Mouse (Mus musculus) CH12.LX (cell line): ENCODE results near the gene Ccdc63.

Experiments used
- BHLHE40 ChIP-seq: IDR thresholded peaks from 2 replicates; pipeline ENCODE4 v1.6.1; 2011; ENCODE audit warnings: mild to moderate bottlenecking, low read depth, low read length, improper control_type of control experiment
- CTCF ChIP-seq, 2 experiments: IDR thresholded peaks in 1 of 2; conservative IDR thresholded peaks in 1 of 2; 2 replicates each; pipeline ENCODE4 v1.5.1; 2011 to 2012; ENCODE audit warnings: low read depth in 2 of 2, low read length in 2 of 2, improper control_type of control experiment in 1 of 2, inconsistent platforms in 1 of 2, mild to moderate bottlenecking in 1 of 2, moderate library complexity in 1 of 2
- EP300 ChIP-seq: IDR thresholded peaks from 2 replicates; pipeline ENCODE4 v1.6.1; 2011; ENCODE audit warnings: low read length, improper control_type of control experiment
- ETS1 ChIP-seq: conservative IDR thresholded peaks from 2 replicates; pipeline ENCODE4 v1.6.1; 2012; ENCODE audit warnings: low read depth, mild to moderate bottlenecking, inconsistent platforms, low read length, improper control_type of control experiment, moderate library complexity
- HCFC1 ChIP-seq: IDR thresholded peaks from 2 replicates; pipeline ENCODE4 v1.6.1; 2012; ENCODE audit warnings: low read depth, mild to moderate bottlenecking, inconsistent platforms, low read length, improper control_type of control experiment
- KAT2A ChIP-seq: IDR thresholded peaks from 2 replicates; pipeline ENCODE4 v1.6.1; 2012; ENCODE audit warnings: low read length, improper control_type of control experiment, inconsistent platforms; ENCODE audit not compliant: insufficient replicate concordance
- MAZ ChIP-seq: IDR thresholded peaks from 2 replicates; pipeline ENCODE4 v1.6.1; 2012; ENCODE audit warnings: low read depth, mild to moderate bottlenecking, inconsistent platforms, low read length, improper control_type of control experiment, moderate library complexity
- MEF2A ChIP-seq: IDR thresholded peaks from 2 replicates; pipeline ENCODE4 v1.6.1; 2014; ENCODE audit warnings: low read depth, mild to moderate bottlenecking, inconsistent platforms, low read length, improper control_type of control experiment, borderline replicate concordance
- POLR2A ChIP-seq: IDR thresholded peaks from 2 replicates; pipeline ENCODE4 v1.6.1; 2011; ENCODE audit warnings: low read depth, mild to moderate bottlenecking, improper control_type of control experiment, low read length
- RAD21 ChIP-seq: IDR thresholded peaks from 2 replicates; pipeline ENCODE4 v1.6.1; 2011; ENCODE audit warnings: low read depth, mild to moderate bottlenecking, low read length, improper control_type of control experiment, moderate library complexity
- SMC3 ChIP-seq: IDR thresholded peaks from 2 replicates; pipeline ENCODE4 v1.6.1; 2011; ENCODE audit warnings: low read depth, low read length, improper control_type of control experiment
- ZKSCAN1 ChIP-seq: IDR thresholded peaks from 2 replicates; pipeline ENCODE4 v1.6.1; 2012; ENCODE audit warnings: low read depth, inconsistent platforms, low read length, improper control_type of control experiment, borderline replicate concordance
- ZNF384 ChIP-seq: IDR thresholded peaks from 2 replicates; pipeline ENCODE4 v1.6.1; 2012; ENCODE audit warnings: low read depth, low read length, improper control_type of control experiment, inconsistent platforms

DNA sequence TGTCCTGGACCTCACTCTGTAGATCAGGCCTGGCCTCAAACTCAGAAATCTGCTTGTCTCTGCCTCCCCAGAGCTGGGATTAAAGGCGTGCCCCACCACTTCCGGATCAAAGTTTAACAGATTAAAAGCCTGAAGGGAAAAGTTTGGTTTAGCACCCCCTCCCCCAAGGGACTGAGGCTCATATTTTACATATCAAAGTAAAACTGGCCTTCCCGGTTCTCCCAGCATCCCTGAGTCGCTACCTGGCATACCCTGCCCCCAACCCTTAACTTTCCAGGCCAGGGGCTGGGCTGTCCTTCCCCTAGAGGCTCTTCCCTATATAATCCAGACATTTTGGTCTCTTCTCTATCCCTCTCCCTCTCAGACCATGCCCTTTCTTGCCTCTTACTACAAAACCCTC is 8.6 kb upstream of the Ccdc63 start:
- TF ChIP-seq POLR2A, result no peak
- no peak for TF ChIP-seq KAT2A
- TF ChIP-seq CTCF (conservative IDR thresholded peaks at IDR 0.05 in 1 of 2, IDR thresholded peaks at IDR 0.05 in 1 of 2; ENCODE audit: low read depth in 2 of 2, low read length in 2 of 2), result no peak
- TF ChIP-seq ZNF384, result no peak
- TF ChIP-seq HCFC1, result no peak
- no peak for TF ChIP-seq RAD21
- TF ChIP-seq EP300, result no peak
- no peak for TF ChIP-seq BHLHE40
- TF ChIP-seq ZKSCAN1, result no peak
- TF ChIP-seq MAZ, result no peak
- TF ChIP-seq SMC3, result no peak
- TF ChIP-seq ETS1, result no peak
- TF ChIP-seq MEF2A, result no peak
